Mouse (Mus musculus) CH12.LX (cell line): ENCODE results near the gene Edn2. TPM values are rescaled to one million over a fixed set of nuclear protein-coding genes. Genes with fewer than 3 reads are reported as not detected.

Experiments
- DNase-seq: peaks from one replicate; pipeline ENCODE4 v3.0.0-alpha.2; 2013; ENCODE audit errors: extremely low read depth
- H3K27ac ChIP-seq: 2 replicates; pipeline ENCODE4 v1.5.1; 2012; ENCODE audit warnings: low read depth, mild to moderate bottlenecking, control low read depth, moderate library complexity; ENCODE audit not compliant: insufficient read depth
- H3K27me3 ChIP-seq: replicated peaks from 2 replicates; pipeline ENCODE3; 2012; ENCODE audit warnings: inconsistent platforms
- H3K36me3 ChIP-seq, 2 experiments: replicated peaks in 1 of 2; 2 replicates each; pipeline versions ENCODE3 to v1.6.1; 2012; ENCODE audit warnings: inconsistent platforms in 1 of 2, low read length in 1 of 2, mild to moderate bottlenecking in 1 of 2, mixed read lengths in 1 of 2, moderate library complexity in 1 of 2; ENCODE audit not compliant: control insufficient read depth in 1 of 2, insufficient read depth in 1 of 2
- H3K4me1 ChIP-seq, 2 experiments: 2 replicates each; pipeline ENCODE4 v1.6.1; 2012; ENCODE audit warnings: inconsistent platforms in 1 of 2, moderate library complexity in 1 of 2; ENCODE audit not compliant: insufficient read depth in 2 of 2, control insufficient read depth in 1 of 2
- H3K4me2 ChIP-seq: 2 replicates; pipeline ENCODE4 v1.6.1; 2012; ENCODE audit warnings: low read depth, mild to moderate bottlenecking, control low read depth; ENCODE audit not compliant: poor library complexity, insufficient read depth, severe bottlenecking
- H3K4me3 ChIP-seq, 3 experiments: fragments of 150-350 bp in 1 of 3; sonication (generic) in 1 of 3; replicated peaks in 1 of 3; 2 replicates each; pipeline versions ENCODE3 to v1.5.1; 2011 to 2012; ENCODE audit warnings: low read depth in 2 of 3, low read length in 2 of 3, mild to moderate bottlenecking in 2 of 3, moderate library complexity in 2 of 3, control low read depth in 1 of 3, improper control_type of control experiment in 1 of 3, inconsistent platforms in 1 of 3, mixed read lengths in 1 of 3; ENCODE audit not compliant: poor library complexity in 1 of 3
- H3K79me2 ChIP-seq: replicated peaks from 2 replicates; pipeline ENCODE4 v1.6.1; 2012; ENCODE audit warnings: mild to moderate bottlenecking, moderate library complexity; ENCODE audit not compliant: control insufficient read depth, poor library complexity, insufficient read depth, severe bottlenecking; ENCODE audit errors: extremely low read depth
- H3K9ac ChIP-seq: 2 replicates; pipeline ENCODE4 v1.6.1; 2012; ENCODE audit warnings: low read depth, mild to moderate bottlenecking, control low read depth, moderate library complexity; ENCODE audit not compliant: insufficient read depth
- H3K9me3 ChIP-seq: replicated peaks from 2 replicates; pipeline ENCODE3; 2012; ENCODE audit warnings: low read length, inconsistent platforms, mixed read lengths
- CHD1 ChIP-seq: IDR thresholded peaks from 2 replicates; pipeline ENCODE4 v1.6.1; 2012; ENCODE audit warnings: low read depth, low read length, improper control_type of control experiment, inconsistent platforms
- E2F4 ChIP-seq: IDR thresholded peaks from 2 replicates; pipeline ENCODE4 v1.6.1; 2011; ENCODE audit warnings: low read depth, low read length, improper control_type of control experiment; ENCODE audit not compliant: insufficient replicate concordance
- ELF1 ChIP-seq: IDR thresholded peaks from 2 replicates; pipeline ENCODE4 v1.6.1; 2014; ENCODE audit warnings: low read depth, mild to moderate bottlenecking, inconsistent platforms, low read length, improper control_type of control experiment
- EP300 ChIP-seq: IDR thresholded peaks from 2 replicates; pipeline ENCODE4 v1.6.1; 2011; ENCODE audit warnings: low read length, improper control_type of control experiment
- ETS1 ChIP-seq: conservative IDR thresholded peaks from 2 replicates; pipeline ENCODE4 v1.6.1; 2012; ENCODE audit warnings: low read depth, mild to moderate bottlenecking, inconsistent platforms, low read length, improper control_type of control experiment, moderate library complexity
- PAX5 ChIP-seq: IDR thresholded peaks from 2 replicates; pipeline ENCODE4 v1.6.1; 2012; ENCODE audit warnings: low read length, inconsistent platforms, mixed read lengths
- RAD21 ChIP-seq: IDR thresholded peaks from 2 replicates; pipeline ENCODE4 v1.6.1; 2011; ENCODE audit warnings: low read depth, mild to moderate bottlenecking, low read length, improper control_type of control experiment, moderate library complexity
- RCOR1 ChIP-seq: conservative IDR thresholded peaks from 2 replicates; pipeline ENCODE4 v1.6.1; 2012; ENCODE audit warnings: low read depth, mild to moderate bottlenecking, inconsistent platforms, low read length, improper control_type of control experiment
- SMC3 ChIP-seq: IDR thresholded peaks from 2 replicates; pipeline ENCODE4 v1.6.1; 2011; ENCODE audit warnings: low read depth, low read length, improper control_type of control experiment
- TCF12 ChIP-seq: IDR thresholded peaks from 2 replicates; pipeline ENCODE4 v1.6.1; 2014; ENCODE audit warnings: low read depth, mild to moderate bottlenecking, inconsistent platforms, low read length, improper control_type of control experiment
- USF1 ChIP-seq: IDR thresholded peaks from 2 replicates; pipeline ENCODE4 v1.6.1; 2014; ENCODE audit warnings: low read depth, mild to moderate bottlenecking, inconsistent platforms, low read length, improper control_type of control experiment
- USF2 ChIP-seq: conservative IDR thresholded peaks from 2 replicates; pipeline ENCODE4 v1.6.1; 2011; ENCODE audit warnings: low read depth, low read length, improper control_type of control experiment
- ZC3H11A ChIP-seq: IDR thresholded peaks from 2 replicates; pipeline ENCODE4 v1.6.1; 2012; ENCODE audit warnings: low read depth, mild to moderate bottlenecking, inconsistent platforms, low read length, improper control_type of control experiment
- ZNF384 ChIP-seq: IDR thresholded peaks from 2 replicates; pipeline ENCODE4 v1.6.1; 2012; ENCODE audit warnings: low read depth, low read length, improper control_type of control experiment, inconsistent platforms
- dilution Hi-C: fragments of 300-500 bp; cut with MboI; formaldehyde crosslinking; loops from 2 replicates; pipeline ENCODE4 v1.14.3; 2020; ENCODE audit warnings: low sequenced_read_pairs; ENCODE audit not compliant: extremely low pct_unique_long_range_greater_than_20kb, extremely low pct_ligation_motif_present
- in situ Hi-C: fragments of 300-500 bp; cut with MboI; formaldehyde crosslinking; loops from 3 replicates; pipeline ENCODE4 v1.14.3; 2019; ENCODE audit warnings: low sequenced_read_pairs, low pct_ligation_motif_present, low pct_unique_long_range_greater_than_20kb, mixed read lengths
- polyA plus RNA-seq: library from polyadenylated mRNA; unstranded; fragments of >175 nt; gene quantifications from 2 replicates; pipeline ENCODE4 v1.2.1, GENCODE M21; 2012; ENCODE audit warnings: low read depth; ENCODE audit not compliant: insufficient read length
- total RNA-seq, 2 experiments: library from RNA; depleted of rRNA; stranded (reverse); fragments of 300-350 nt in 1 of 2; fragments of >200 nt in 1 of 2; gene quantifications; 2 replicates each; pipeline ENCODE4 v1.2.3; 2012 to 2014

The Edn2 gene
- total RNA-seq (2012; rRNA removed) (not detected in 2 replicates), total RNA-seq (2014; rRNA removed) (not detected in 2 replicates), polyA plus RNA-seq (not detected in 2 replicates)

- H3K27ac ChIP-seq = no peak within 1 kb of the TSS
- no peaks in the 10 kb centered on the region for H3K9me3 ChIP-seq
- TF ChIP-seq ZC3H11A = no peak
- 0 out of 2 replicates have a peak, but pooled peaks have one; percentile 47 for TF ChIP-seq ELF1
- no peak within 1 kb of the TSS for H3K9ac ChIP-seq
- H3K36me3 ChIP-seq = no peaks in the 10 kb centered on the region
- H3K4me3 ChIP-seq = no peak within 1 kb of the TSS
- dilution Hi-C loops (no loop called here), in situ Hi-C loops (no loop called here)
- H3K27me3 ChIP-seq = peaks cover 23% of the 10 kb centered on the region
- H3K4me1 ChIP-seq = peaks cover 16 to 45% of the 10 kb centered on the region in 2 experiments
- H3K79me2 ChIP-seq = no peaks in the 10 kb centered on the region
- no peak within 1 kb of the TSS for H3K4me2 ChIP-seq
- DNase-seq = peak; percentile 22
Observed at GRCm38 (mm10) chr4:120161166-120161949, at the start of gene Edn2. TSS of gene Edn2 (plus strand) at chr4:120161206.

DNA sequence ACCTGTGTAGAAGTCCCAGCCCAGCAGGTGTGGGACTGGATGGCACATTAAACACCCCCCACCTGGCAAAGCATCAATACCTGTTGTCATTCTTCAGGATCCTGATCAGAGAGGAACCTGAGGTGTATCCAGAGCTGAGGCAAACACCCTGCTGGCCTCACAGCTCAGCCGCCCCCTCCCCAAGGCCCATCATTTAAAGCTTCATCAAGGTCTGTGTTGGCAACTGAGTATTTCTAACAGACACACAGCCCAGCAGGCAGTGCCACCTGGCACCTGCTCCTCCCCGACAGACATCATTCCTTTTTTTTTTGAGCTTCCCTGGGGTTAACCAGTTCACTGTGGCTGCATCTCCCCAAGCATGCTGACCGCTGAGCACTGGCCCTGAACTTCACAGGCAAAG lies 45.5 kb upstream of the Edn2 start:
- no peak overlapping the region for H3K4me3 ChIP-seq
- H3K9me3 ChIP-seq = peaks cover 15% of the 10 kb centered on the region
- H3K4me1 ChIP-seq = peaks cover 0 to 15% of the 10 kb centered on the region in 2 experiments; a peak in 2 of 4 replicates
- dilution Hi-C loops = no loop called here
- no peak for DNase-seq
- in situ Hi-C loops = no loop called here
- no peak overlapping the region for H3K9ac ChIP-seq
- no peaks in the 10 kb centered on the region for H3K79me2 ChIP-seq
- peaks cover 25 to 75% of the 10 kb centered on the region in 2 experiments for H3K36me3 ChIP-seq
- no peaks in the 10 kb centered on the region for H3K27me3 ChIP-seq
- H3K27ac ChIP-seq = no peak overlapping the region
- no peak for TF ChIP-seq EP300
- no peak for TF ChIP-seq USF1
- TF ChIP-seq PAX5 = no peak
- TF ChIP-seq E2F4 = no peak
- no peak for TF ChIP-seq ETS1
- TF ChIP-seq SMC3 = no peak
- no peak for TF ChIP-seq TCF12
- TF ChIP-seq ZNF384 = no peak
- no peak for TF ChIP-seq USF2
- no peak overlapping the region for H3K4me2 ChIP-seq

DNA sequence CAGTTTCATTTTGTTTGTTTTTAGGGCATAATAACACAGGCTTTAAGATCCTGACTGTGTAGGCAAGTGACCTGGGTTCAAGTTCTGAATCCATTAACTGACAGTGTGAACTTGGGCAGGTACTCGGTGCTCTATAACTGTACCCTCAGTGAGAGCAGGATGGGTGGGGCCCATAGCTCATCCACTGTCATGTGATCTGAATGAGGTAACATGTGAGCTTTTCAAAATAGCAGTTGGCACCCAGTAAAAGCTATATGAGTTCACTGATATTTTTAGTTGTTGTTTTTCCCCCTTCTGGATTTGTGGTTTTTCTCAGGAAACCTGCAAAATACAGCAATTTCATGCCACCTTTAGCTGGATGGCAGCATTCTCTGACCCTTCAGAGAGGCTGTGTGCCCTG lies 44.7 kb upstream of the Edn2 start:
- DNase-seq = no peak
- dilution Hi-C loops = no loop called here
- Histone ChIP-seq H3K36me3 (peaks cover 30 to 81% of the 10 kb centered on the region in 2 experiments), H3K4me3 (no peak overlapping the region), H3K9me3 (peaks cover 15% of the 10 kb centered on the region), H3K27me3 (no peaks in the 10 kb centered on the region), H3K27ac (no peak overlapping the region), H3K4me2 (no peak overlapping the region), H3K4me1 (peaks cover 0 to 15% of the 10 kb centered on the region in 2 experiments; a peak in 2 of 4 replicates), H3K79me2 (no peaks in the 10 kb centered on the region), H3K9ac (no peak overlapping the region)
- in situ Hi-C loops = no loop called here
- TF ChIP-seq RCOR1 (no peak), CHD1 (no peak), ELF1 (no peak), ETS1 (no peak), EP300 (no peak), RAD21 (no peak)
